Mouse (Mus musculus): ENCODE measurements at regions not wholly inside any gene's neighbourhood (a gene's known extent, or its start where the extent isn't known, plus 50 kb on each side); places are given as distances from the start of the nearest gene placed in this dataset.
A peak's percentile ranks its signal among the peaks of the same experiment; 100 is the strongest.

- no peak for DNase-seq (ENCODE audit: low read depth)
These were observed 450.5 kb downstream of the Arl4a start for GRCm38 (mm10) chr12:39587204-39587909.

GRCm38 (mm10) chr12:39586163-39586562, 451.7 kb downstream of the Arl4a start:
- DNase-seq (ENCODE audit: low read depth), result no peak

GRCm38 (mm10) chr12:39577610-39578009, 460.2 kb downstream of the Arl4a start:
- no peak for DNase-seq (ENCODE audit: low read depth)

GRCm38 (mm10) chr12:39572802-39573201, 465.0 kb downstream of the Arl4a start:
- no peak for DNase-seq (ENCODE audit: low read depth)

- DNase-seq (ENCODE audit: low read depth), result no peak
These were observed 465.7 kb downstream of the Arl4a start for GRCm38 (mm10) chr12:39572147-39572546.

- no peak for DNase-seq (ENCODE audit: low read depth)
These were observed 476.9 kb downstream of the Arl4a start for GRCm38 (mm10) chr12:39560734-39561446.

GRCm38 (mm10) chr12:39558491-39558890, 479.3 kb downstream of the Arl4a start:
- peak; percentile 69 for DNase-seq (ENCODE audit: low read depth)

GRCm38 (mm10) chr12:39536326-39536725, 501.5 kb downstream of the Arl4a start:
- DNase-seq (ENCODE audit: low read depth), result no peak

GRCm38 (mm10) chr12:39528121-39528520, 509.7 kb downstream of the Arl4a start:
- DNase-seq (ENCODE audit: low read depth), result no peak

- DNase-seq (ENCODE audit: low read depth), result no peak
These were observed 510.6 kb downstream of the Arl4a start for GRCm38 (mm10) chr12:39527216-39527600.

GRCm38 (mm10) chr12:39526535-39527215, 511.1 kb downstream of the Arl4a start:
- no peak for DNase-seq (ENCODE audit: low read depth)

GRCm38 (mm10) chr12:39515690-39516089, 522.1 kb downstream of the Arl4a start:
- DNase-seq (ENCODE audit: low read depth), result no peak

GRCm38 (mm10) chr12:39510855-39511254, 527.0 kb downstream of the Arl4a start:
- DNase-seq (ENCODE audit: low read depth), result no peak

- peak; percentile 74 for DNase-seq (ENCODE audit: low read depth)
These were observed 527.6 kb downstream of the Arl4a start for GRCm38 (mm10) chr12:39510073-39510812.

- peak; percentile 35 for DNase-seq (ENCODE audit: low read depth)
These were observed 541.6 kb downstream of the Arl4a start for GRCm38 (mm10) chr12:39496203-39496602.

GRCm38 (mm10) chr12:39493578-39494218, 544.1 kb downstream of the Arl4a start:
- DNase-seq (ENCODE audit: low read depth), result no peak

GRCm38 (mm10) chr12:39493114-39493513, 544.7 kb downstream of the Arl4a start:
- no peak for DNase-seq (ENCODE audit: low read depth)

- no peak for DNase-seq (ENCODE audit: low read depth)
These were observed 564.8 kb downstream of the Arl4a start for GRCm38 (mm10) chr12:39472984-39473383.
